Mouse (Mus musculus) ES-Bruce4 (cell line): ENCODE results near the gene Ipcef1.

Source experiments
- CTCF ChIP-seq: IDR thresholded peaks from one replicate; pipeline ENCODE4 v1.8.1; 2011; ENCODE audit warnings: low read depth, low read length
- POLR2A ChIP-seq: IDR thresholded peaks from one replicate; pipeline ENCODE4 v1.8.1; 2011; ENCODE audit warnings: low read length; ENCODE audit not compliant: insufficient read depth

DNA sequence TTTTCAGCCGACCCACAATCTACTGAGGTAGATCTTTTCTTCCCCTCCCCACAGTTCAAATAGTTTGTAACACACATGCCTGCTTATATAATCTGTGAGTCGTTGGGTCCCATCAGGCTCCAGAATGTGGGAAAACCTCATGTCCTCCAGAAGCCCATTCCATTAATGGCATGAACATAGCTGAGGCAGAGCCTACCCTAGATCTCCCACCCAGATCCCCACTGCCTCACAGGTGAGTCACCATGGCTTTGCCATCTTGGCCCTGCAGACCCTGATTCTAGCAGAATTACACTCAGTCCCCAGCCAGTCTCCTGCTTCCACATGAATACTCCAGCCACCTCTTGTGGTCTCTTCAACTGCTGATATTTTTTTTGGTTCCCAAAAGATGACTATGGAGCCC is 23.4 kb upstream of the Ipcef1 start:
- TF ChIP-seq POLR2A, result no peak
- no peak for TF ChIP-seq CTCF
